Mouse (Mus musculus) heart, adult 2 months (tissue): ENCODE results near the gene Vac14.

Experiments used
- EP300 ChIP-seq: fragments of 200-500 bp; IDR thresholded peaks from 2 replicates; pipeline ENCODE4 v1.6.1; 2011; ENCODE audit warnings: low read depth, low read length, control low read depth; ENCODE audit not compliant: insufficient read depth
- POLR2A ChIP-seq: fragments of 200-500 bp; IDR thresholded peaks from 2 replicates; pipeline ENCODE4 v1.6.1; 2011; ENCODE audit warnings: mild to moderate bottlenecking, low read depth, low read length, control low read depth; ENCODE audit not compliant: insufficient read depth

DNA sequence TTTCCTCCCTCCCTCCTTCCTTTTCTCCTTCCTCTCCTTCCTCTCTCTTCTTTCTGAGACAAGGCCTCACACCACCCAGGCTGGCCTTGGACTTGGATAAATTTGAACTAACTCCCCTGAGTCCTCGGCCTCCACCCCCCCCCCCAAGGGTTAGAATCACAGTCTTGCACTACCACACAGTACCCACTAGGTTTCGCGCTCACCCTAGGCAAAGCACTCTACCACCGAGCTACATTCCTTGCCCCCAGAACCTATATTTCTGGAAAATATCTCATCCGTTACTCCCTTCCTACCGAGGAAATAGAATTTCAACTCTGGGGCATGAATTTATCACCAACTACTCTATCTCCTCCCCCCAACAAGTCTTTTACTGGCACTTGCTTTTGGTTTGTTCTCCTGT is 143.6 kb downstream of the Vac14 start:
- TF ChIP-seq POLR2A (no peak), EP300 (no peak)
